Mouse (Mus musculus) brown adipose tissue, adult 24 weeks (tissue): ENCODE results near the gene 1700028P14Rik. TPM values are rescaled to one million over a fixed set of nuclear protein-coding genes. Genes with fewer than 3 reads are reported as not detected.
"Not testable (repeated sequence)": the region's sequence is repeated elsewhere in the genome, so short reads cannot be mapped to it uniquely, and the experiment has no call there.

Experiments
- H3K27ac ChIP-seq: fragments of 200-500 bp; replicated peaks from 2 replicates; pipeline ENCODE4 v1.5.1; 2012; ENCODE audit warnings: low read depth, mild to moderate bottlenecking, low read length
- H3K4me1 ChIP-seq: fragments of 200-500 bp; 2 replicates; pipeline ENCODE4 v1.6.1; 2012; ENCODE audit warnings: low read length, mixed read lengths; ENCODE audit not compliant: control insufficient read depth, insufficient read depth, insufficient read length
- H3K4me3 ChIP-seq: fragments of 200-500 bp; 2 replicates; pipeline ENCODE4 v1.5.1; 2012; ENCODE audit warnings: low read depth, mild to moderate bottlenecking, low read length, moderate library complexity; ENCODE audit not compliant: insufficient read depth
- polyA plus RNA-seq: library from polyadenylated mRNA; stranded (reverse); fragments of >200 nt; gene quantifications from 2 replicates; pipeline ENCODE4 v1.2.4, GENCODE M21; 2012; ENCODE audit not compliant: missing spikeins, insufficient read depth, insufficient read length

1700028P14Rik gene
- not detected in 2 replicates for polyA plus RNA-seq

DNA sequence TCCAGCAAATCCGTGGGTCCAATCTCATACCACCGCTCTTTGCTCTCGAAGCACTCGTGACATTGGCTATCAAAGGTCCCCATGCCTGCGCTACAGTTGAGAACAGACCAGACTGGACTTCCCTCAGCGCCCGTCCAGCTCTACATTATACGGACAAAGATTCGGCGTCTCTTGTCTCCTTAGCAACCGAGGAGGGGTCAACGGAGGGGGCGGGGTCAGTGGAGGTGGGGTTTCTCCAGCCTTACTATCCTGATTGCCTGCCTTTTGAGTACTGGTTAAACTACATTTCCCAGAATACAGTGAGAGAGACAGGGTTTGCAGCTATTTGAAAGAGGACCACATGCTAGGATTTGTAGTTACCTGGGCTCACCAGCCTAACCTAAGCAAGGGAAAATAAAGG lies at the start of gene 1700028P14Rik:
Gene 1700028P14Rik, minus strand, starts transcription at position 169 of the 400 bp plus-strand sequence.
- Histone ChIP-seq H3K27ac (no peak within 1 kb of the TSS), H3K4me1 (no peaks in the 10 kb centered on the region), H3K4me3 (no peak within 1 kb of the TSS)

- no peak overlapping the region for H3K27ac ChIP-seq
- 0 out of 2 replicates have a peak, but pooled peaks cover 3% of the 10 kb centered on the region for H3K4me1 ChIP-seq
- no peak overlapping the region for H3K4me3 ChIP-seq
Observed at GRCm38 (mm10) chr19:23699131-23699530, 46.5 kb upstream of the 1700028P14Rik start.

- Histone ChIP-seq H3K4me3 (no peak overlapping the region), H3K27ac (no peak overlapping the region), H3K4me1 (0 out of 2 replicates have a peak, but pooled peaks cover 3% of the 10 kb centered on the region)
Observed at GRCm38 (mm10) chr19:23698366-23698765, 45.8 kb upstream of the 1700028P14Rik start.

DNA sequence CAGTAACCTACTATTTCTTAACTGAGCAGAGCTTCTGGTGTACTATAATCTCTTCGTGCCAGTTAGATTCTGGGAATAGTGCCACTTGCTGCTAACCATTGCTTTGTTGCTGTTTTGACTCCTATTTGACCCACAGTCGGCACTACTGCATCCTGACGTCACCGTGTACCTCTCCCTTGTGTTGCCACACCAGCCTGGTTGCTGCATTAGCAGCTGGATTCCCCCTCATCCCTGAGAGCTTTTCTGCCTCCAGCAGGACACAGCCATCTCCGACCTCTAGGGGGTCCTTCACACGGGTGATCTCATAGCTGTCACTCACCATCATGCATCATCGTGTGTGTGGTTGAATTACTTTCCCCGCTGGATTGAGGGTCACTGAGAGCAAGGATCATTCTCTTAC lies 45.2 kb upstream of the 1700028P14Rik start:
- H3K27ac ChIP-seq: no peak overlapping the region
- H3K4me3 ChIP-seq: no peak overlapping the region
- peaks cover 3% of the 10 kb centered on the region; the same call in 1 of the 2 replicates for H3K4me1 ChIP-seq

DNA sequence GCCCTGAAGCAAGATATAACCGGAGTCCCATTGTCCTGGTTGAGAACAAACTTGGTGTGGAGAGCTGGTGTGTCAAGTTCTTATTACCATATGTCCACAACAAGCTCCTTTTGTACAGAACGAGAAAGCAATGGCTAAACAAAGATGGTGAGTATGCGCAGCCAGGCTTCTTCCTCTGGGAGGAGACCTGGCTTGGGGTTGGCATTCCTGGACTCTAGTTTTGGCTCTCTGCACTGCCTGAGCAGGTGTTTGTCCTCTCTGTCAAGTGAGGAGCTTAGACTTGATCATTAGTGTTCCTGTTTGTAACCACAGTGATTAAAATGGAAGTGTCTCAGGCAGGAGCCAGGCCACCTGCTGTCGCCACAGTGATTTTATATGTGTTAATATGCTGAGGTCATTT lies 41.7 kb upstream of the 1700028P14Rik start:
- no peak overlapping the region for H3K4me3 ChIP-seq
- no peak overlapping the region for H3K27ac ChIP-seq
- H3K4me1 ChIP-seq: peaks cover 3% of the 10 kb centered on the region; the same call in 1 of the 2 replicates

DNA sequence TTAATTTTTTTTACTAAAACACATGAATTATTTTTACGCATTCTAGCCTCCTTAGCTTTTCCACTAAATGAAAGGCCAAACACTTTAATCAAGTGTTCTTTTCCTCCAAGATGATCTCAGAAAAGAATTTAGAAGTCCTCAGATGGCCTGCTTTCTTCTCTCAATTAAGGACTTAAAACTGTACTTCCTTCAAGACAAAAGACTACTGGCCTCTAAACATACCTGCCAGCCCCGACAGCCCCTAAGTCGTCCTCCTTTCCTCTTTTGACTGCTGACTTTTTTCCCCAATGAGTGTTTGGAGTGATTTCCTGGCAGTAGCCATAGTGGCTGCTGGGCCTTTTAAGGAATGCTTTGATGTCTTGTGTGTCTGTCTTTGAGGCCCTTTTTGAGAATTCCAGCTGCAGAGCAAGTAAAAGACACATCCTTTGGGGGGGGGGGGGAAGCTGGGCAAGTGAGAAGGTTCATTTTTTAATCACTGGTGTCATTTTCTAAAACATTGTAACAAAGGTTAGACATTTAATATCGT lies 35.9 kb upstream of the 1700028P14Rik start:
- Histone ChIP-seq H3K27ac (no peak overlapping the region), H3K4me3 (no peak overlapping the region), H3K4me1 (peaks cover 3% of the 10 kb centered on the region; the same call in 1 of the 2 replicates)

GRCm38 (mm10) chr19:23687296-23688021 lies 34.8 kb upstream of the 1700028P14Rik start, which contains the start of gene Ptar1:
TSS of gene Ptar1 (plus strand) at chr19:23687429.
- H3K27ac ChIP-seq: peak within 1 kb of the TSS; percentile 87
- peaks cover 3% of the 10 kb centered on the region; the same call in 1 of the 2 replicates for H3K4me1 ChIP-seq
- H3K4me3 ChIP-seq: peak within 1 kb of the TSS; percentile 94

DNA sequence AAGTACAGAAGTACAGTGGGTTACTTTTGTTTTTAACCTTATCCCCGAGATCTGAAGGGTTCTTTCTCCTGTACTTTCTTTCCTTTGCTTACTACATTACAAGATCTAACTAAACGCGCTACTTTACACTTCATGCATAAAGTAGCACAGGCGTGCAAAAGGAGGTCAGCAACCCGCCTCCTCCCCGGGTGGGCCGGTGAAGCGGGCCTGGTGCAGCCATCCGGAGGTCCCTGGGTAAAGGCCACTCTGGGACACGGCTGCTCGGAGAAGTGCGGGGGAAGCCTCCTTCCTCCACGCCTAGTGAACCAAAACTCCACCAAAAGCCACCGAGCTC lies 34.3 kb upstream of the 1700028P14Rik start:
- peak overlapping the region; percentile 94 for H3K4me3 ChIP-seq
- peaks cover 3% of the 10 kb centered on the region; the same call in 1 of the 2 replicates for H3K4me1 ChIP-seq
- peak overlapping the region; percentile 87 for H3K27ac ChIP-seq

DNA sequence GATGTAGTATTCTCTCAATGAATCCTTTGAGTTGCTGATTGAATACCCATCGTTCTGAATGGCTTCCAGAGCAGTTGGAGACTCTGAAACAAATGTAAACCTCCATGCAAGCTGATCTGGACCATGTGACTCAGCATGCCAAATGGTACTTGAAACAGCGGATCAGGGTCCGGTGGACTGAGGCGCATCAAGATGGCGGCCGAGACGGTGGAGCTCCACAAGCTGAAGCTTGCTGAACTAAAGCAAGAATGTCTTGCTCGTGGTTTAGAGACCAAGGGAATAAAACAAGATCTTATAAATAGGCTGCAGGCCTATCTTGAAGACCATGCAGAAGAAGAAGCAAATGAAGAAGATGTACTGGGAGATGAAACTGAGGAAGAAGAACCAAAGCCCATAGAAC lies 23.0 kb upstream of the 1700028P14Rik start:
- not testable (repeated sequence) for H3K27ac ChIP-seq, H3K4me3 ChIP-seq, H3K4me1 ChIP-seq

DNA sequence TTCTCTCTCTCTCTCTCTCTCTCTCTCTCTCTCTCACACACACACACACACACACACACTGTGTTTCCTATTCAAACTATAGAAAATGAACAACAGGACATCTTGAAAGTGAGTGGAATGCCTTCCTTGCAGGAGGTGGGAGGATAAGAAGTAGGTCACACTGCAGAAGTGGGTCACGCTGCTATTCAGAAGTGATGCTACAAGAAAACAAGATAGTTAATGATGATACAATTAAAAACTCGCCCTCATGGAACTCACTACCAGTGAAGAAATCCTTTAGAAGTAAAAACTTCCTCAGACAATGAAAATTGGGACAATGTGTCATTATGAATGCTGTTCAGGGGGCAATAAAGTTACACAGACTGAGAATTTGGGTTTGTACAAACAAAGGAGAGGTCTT lies 20.4 kb upstream of the 1700028P14Rik start:
- Histone ChIP-seq H3K4me1 (no peaks in the 10 kb centered on the region), H3K27ac (no peak overlapping the region), H3K4me3 (no peak overlapping the region)

DNA sequence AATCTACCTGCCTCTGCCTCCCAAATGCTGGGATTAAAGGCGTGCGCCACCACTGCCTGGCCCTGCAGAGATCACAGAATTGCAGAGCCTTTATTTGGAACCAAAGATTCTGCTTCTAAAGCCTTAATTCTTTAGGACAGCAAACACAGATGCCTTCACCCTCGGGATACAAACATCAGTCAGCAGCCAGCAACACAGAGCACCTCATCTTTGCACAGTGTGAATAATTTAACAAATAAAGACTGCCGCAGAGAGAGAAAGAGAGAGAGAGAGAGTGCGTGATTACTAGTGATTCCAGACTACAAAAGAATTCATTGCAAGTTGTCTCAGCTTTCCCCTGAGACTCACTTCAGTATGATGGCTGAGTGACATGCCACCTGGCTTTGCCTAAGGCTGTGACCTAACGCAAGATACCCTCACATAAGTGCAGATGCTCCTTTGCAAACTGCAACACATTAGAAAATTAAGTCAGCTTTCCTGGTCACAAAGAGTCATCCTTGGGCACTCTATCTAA lies 15.6 kb upstream of the 1700028P14Rik start:
- Histone ChIP-seq H3K27ac (no peak overlapping the region), H3K4me1 (no peaks in the 10 kb centered on the region), H3K4me3 (no peak overlapping the region)

DNA sequence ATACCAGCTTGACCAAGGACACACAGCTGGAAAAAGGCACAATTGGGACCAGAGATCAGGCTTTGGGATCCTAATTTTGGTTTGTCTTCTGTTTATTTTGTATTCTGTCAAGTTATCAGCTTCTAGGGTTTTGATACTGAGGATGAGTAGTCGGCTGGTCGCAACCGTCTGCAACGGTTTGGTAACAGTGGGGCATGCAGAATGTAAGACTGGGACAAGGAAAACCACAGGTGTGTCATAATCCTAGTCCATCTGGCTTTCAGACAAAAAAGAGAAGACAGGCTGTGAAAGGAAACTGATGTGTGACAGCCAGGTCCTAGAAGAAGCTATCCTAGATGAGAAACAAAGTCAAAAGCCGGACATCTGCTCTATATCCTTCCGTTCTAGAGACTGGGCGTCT lies 11.5 kb upstream of the 1700028P14Rik start:
- no peak overlapping the region for H3K27ac ChIP-seq
- no peaks in the 10 kb centered on the region for H3K4me1 ChIP-seq
- no peak overlapping the region for H3K4me3 ChIP-seq

- no peak overlapping the region for H3K4me3 ChIP-seq
- H3K4me1 ChIP-seq: no peaks in the 10 kb centered on the region
- H3K27ac ChIP-seq: no peak overlapping the region
Observed at GRCm38 (mm10) chr19:23658350-23658749, 5.7 kb upstream of the 1700028P14Rik start.

GRCm38 (mm10) chr19:23657261-23657932 lies 4.8 kb upstream of the 1700028P14Rik start:
- H3K4me3 ChIP-seq: no peak overlapping the region
- no peak overlapping the region for H3K27ac ChIP-seq
- H3K4me1 ChIP-seq: no peaks in the 10 kb centered on the region

GRCm38 (mm10) chr19:23653154-23653553 lies 542 bp upstream of the 1700028P14Rik start:
- Histone ChIP-seq H3K27ac (no peak overlapping the region), H3K4me3 (no peak overlapping the region), H3K4me1 (no peaks in the 10 kb centered on the region)
